Mouse (Mus musculus): ENCODE results near the gene Rgs14. TPM values are rescaled to one million over a fixed set of nuclear protein-coding genes. Genes with fewer than 3 reads are reported as not detected.

Rgs14 gene
- polyA plus RNA-seq (2016; fragmentation: Nextera tagmentation; extraction: Ambion mirVana), result 0.18 and 0.68 TPM in 2 replicates

GRCm38 (mm10) chr13:55369531-55370114, at the start of gene Rgs14:
TSS of gene Rgs14 (plus strand) at chr13:55369732.
- Histone ChIP-seq H3K27ac (0 out of 2 replicates have a peak within 1 kb of the TSS, but pooled peaks have one; percentile 18), H3K4me1 (peaks cover 15% of the 10 kb centered on the region; the same call in 1 of the 2 replicates), H3K4me3 (no peak within 1 kb of the TSS), H3K27me3 (ENCODE audit: insufficient read depth, poor library complexity, severe bottlenecking) (peaks cover 61% of the 10 kb centered on the region), H3K9me3 (no peaks in the 10 kb centered on the region), H3K36me3 (no peaks in the 10 kb centered on the region)
- DNase-seq (ENCODE audit: low spot score), result no peak
- WGBS, result 51% methylated on average over 13 of the region's 13 CpGs

- peak within 1 kb of the TSS; percentile 88 for H3K4me3 ChIP-seq
- no peaks in the 10 kb centered on the region for H3K27me3 ChIP-seq (ENCODE audit: insufficient read depth, poor library complexity, severe bottlenecking)
- no peaks in the 10 kb centered on the region for H3K9me3 ChIP-seq
- peaks cover 34% of the 10 kb centered on the region for H3K4me1 ChIP-seq
- DNase-seq (ENCODE audit: low spot score), result no peak
- peak within 1 kb of the TSS; percentile 96 for H3K27ac ChIP-seq
- peaks cover 74% of the 10 kb centered on the region for H3K36me3 ChIP-seq
- WGBS, result 70% methylated on average over 4 of the region's 4 CpGs
Observed at GRCm38 (mm10) chr13:55319931-55320533, 49.5 kb upstream of the Rgs14 start, which contains the start of gene Prelid1. TSS of gene Prelid1 (plus strand) at chr13:55320500.

- Histone ChIP-seq H3K4me1 (peaks cover 34% of the 10 kb centered on the region), H3K9me3 (no peaks in the 10 kb centered on the region), H3K36me3 (peaks cover 72% of the 10 kb centered on the region), H3K27me3 (ENCODE audit: insufficient read depth, poor library complexity, severe bottlenecking) (no peaks in the 10 kb centered on the region), H3K27ac (peak within 1 kb of the TSS; percentile 96), H3K4me3 (peak within 1 kb of the TSS; percentile 88)
- WGBS, result under 1% methylated on average over 73 of the region's 73 CpGs
- peak; percentile 95 for DNase-seq (ENCODE audit: low spot score)
Observed at GRCm38 (mm10) chr13:55321434-55322129, 48.0 kb upstream of the Rgs14 start, which contains the start of gene Rab24. TSS of gene Rab24 (minus strand) at chr13:55321946.

- peaks cover 66% of the 10 kb centered on the region for H3K36me3 ChIP-seq
- WGBS, result 1% methylated on average over 31 of the region's 31 CpGs
- H3K27me3 ChIP-seq (ENCODE audit: insufficient read depth, poor library complexity, severe bottlenecking), result no peaks in the 10 kb centered on the region
- peaks cover 39% of the 10 kb centered on the region for H3K4me1 ChIP-seq
- H3K9me3 ChIP-seq, result no peaks in the 10 kb centered on the region
- peak overlapping the region; percentile 96 for H3K27ac ChIP-seq
- no peak for DNase-seq (ENCODE audit: low spot score)
- peak overlapping the region; percentile 88 for H3K4me3 ChIP-seq
Observed at GRCm38 (mm10) chr13:55322130-55322825, 47.3 kb upstream of the Rgs14 start.

- 83% methylated on average over 11 of the region's 11 CpGs for WGBS
- Histone ChIP-seq H3K4me1 (peaks cover 61% of the 10 kb centered on the region), H3K27me3 (ENCODE audit: insufficient read depth, poor library complexity, severe bottlenecking) (peaks cover 7% of the 10 kb centered on the region; the same call in 1 of the 2 replicates), H3K4me3 (no peak overlapping the region), H3K36me3 (peaks cover 35% of the 10 kb centered on the region), H3K9me3 (no peaks in the 10 kb centered on the region), H3K27ac (no peak overlapping the region)
- DNase-seq (ENCODE audit: low spot score), result no peak
Observed at GRCm38 (mm10) chr13:55325596-55325995, 43.9 kb upstream of the Rgs14 start.

GRCm38 (mm10) chr13:55327169-55327568, 42.4 kb upstream of the Rgs14 start:
- Histone ChIP-seq H3K36me3 (peaks cover 33% of the 10 kb centered on the region), H3K27me3 (ENCODE audit: insufficient read depth, poor library complexity, severe bottlenecking) (peaks cover 7% of the 10 kb centered on the region; the same call in 1 of the 2 replicates), H3K27ac (0 out of 2 replicates have a peak overlapping the region, but pooled peaks have one; percentile 0), H3K4me1 (peaks cover 58% of the 10 kb centered on the region), H3K9me3 (no peaks in the 10 kb centered on the region), H3K4me3 (peak overlapping the region; percentile 18; the same call in 1 of the 2 replicates)
- WGBS, result 49% methylated on average over 4 of the region's 4 CpGs
- no peak for DNase-seq (ENCODE audit: low spot score)

GRCm38 (mm10) chr13:55327633-55328032, 41.9 kb upstream of the Rgs14 start:
- Histone ChIP-seq H3K4me1 (peaks cover 58% of the 10 kb centered on the region), H3K36me3 (peaks cover 33% of the 10 kb centered on the region), H3K27ac (no peak overlapping the region; the same call in 1 of the 2 replicates), H3K9me3 (no peaks in the 10 kb centered on the region), H3K4me3 (0 out of 2 replicates have a peak overlapping the region, but pooled peaks have one; percentile 19), H3K27me3 (ENCODE audit: insufficient read depth, poor library complexity, severe bottlenecking) (peaks cover 7% of the 10 kb centered on the region; the same call in 1 of the 2 replicates)
- peak; percentile 94 for DNase-seq (ENCODE audit: low spot score)
- WGBS, result 42% methylated on average over 8 of the region's 8 CpGs

GRCm38 (mm10) chr13:55328171-55328570, 41.4 kb upstream of the Rgs14 start:
- H3K36me3 ChIP-seq, result peaks cover 31% of the 10 kb centered on the region
- no peak for DNase-seq (ENCODE audit: low spot score)
- H3K27ac ChIP-seq, result peak overlapping the region; percentile 39; the same call in 1 of the 2 replicates
- 83% methylated on average over 6 of the region's 6 CpGs for WGBS
- H3K9me3 ChIP-seq, result no peaks in the 10 kb centered on the region
- peaks cover 7% of the 10 kb centered on the region; the same call in 1 of the 2 replicates for H3K27me3 ChIP-seq (ENCODE audit: insufficient read depth, poor library complexity, severe bottlenecking)
- peak overlapping the region; percentile 82; the same call in 1 of the 2 replicates for H3K4me3 ChIP-seq
- H3K4me1 ChIP-seq, result peaks cover 52% of the 10 kb centered on the region

- Histone ChIP-seq H3K9me3 (no peaks in the 10 kb centered on the region), H3K27ac (0 out of 2 replicates have a peak overlapping the region, but pooled peaks have one; percentile 39), H3K27me3 (ENCODE audit: insufficient read depth, poor library complexity, severe bottlenecking) (peaks cover 7% of the 10 kb centered on the region; the same call in 1 of the 2 replicates), H3K36me3 (peaks cover 26% of the 10 kb centered on the region), H3K4me3 (peak overlapping the region; percentile 82), H3K4me1 (peaks cover 48% of the 10 kb centered on the region)
- DNase-seq (ENCODE audit: low spot score), result no peak
- 86% methylated on average over 4 of the region's 4 CpGs for WGBS
Observed at GRCm38 (mm10) chr13:55328641-55329040, 40.9 kb upstream of the Rgs14 start.

GRCm38 (mm10) chr13:55329109-55329682, 40.3 kb upstream of the Rgs14 start:
- H3K9me3 ChIP-seq, result no peaks in the 10 kb centered on the region
- peaks cover 43% of the 10 kb centered on the region for H3K4me1 ChIP-seq
- peak overlapping the region; percentile 82 for H3K4me3 ChIP-seq
- H3K27me3 ChIP-seq (ENCODE audit: insufficient read depth, poor library complexity, severe bottlenecking), result peaks cover 7% of the 10 kb centered on the region; the same call in 1 of the 2 replicates
- under 1% methylated on average over 28 of the region's 29 CpGs for WGBS
- peaks cover 20% of the 10 kb centered on the region for H3K36me3 ChIP-seq
- H3K27ac ChIP-seq, result peak overlapping the region; percentile 96
- DNase-seq (ENCODE audit: low spot score), result no peak

GRCm38 (mm10) chr13:55329683-55330566, 39.6 kb upstream of the Rgs14 start, which contains the start of gene Mxd3:
TSS of gene Mxd3 (minus strand) at chr13:55329823.
- WGBS, result under 1% methylated on average over 78 of the region's 82 CpGs

More at GRCm38 (mm10) chr13:55329683-55330566, 39.6 kb upstream of the Rgs14 start, which contains the start of gene Mxd3:
- Histone ChIP-seq H3K4me3 (peak within 1 kb of the TSS; percentile 82), H3K27ac (peak within 1 kb of the TSS; percentile 96), H3K9me3 (no peaks in the 10 kb centered on the region), H3K36me3 (peaks cover 15% of the 10 kb centered on the region), H3K27me3 (ENCODE audit: insufficient read depth, poor library complexity, severe bottlenecking) (peaks cover 7% of the 10 kb centered on the region; the same call in 1 of the 2 replicates), H3K4me1 (peaks cover 43% of the 10 kb centered on the region)
- DNase-seq (ENCODE audit: low spot score), result peak; percentile 96

All from heart, embryonic 10.5 days (tissue).